Mouse (Mus musculus): Measurements from ENCODE around the gene Irgc1.

The Irgc1 gene

DNA sequence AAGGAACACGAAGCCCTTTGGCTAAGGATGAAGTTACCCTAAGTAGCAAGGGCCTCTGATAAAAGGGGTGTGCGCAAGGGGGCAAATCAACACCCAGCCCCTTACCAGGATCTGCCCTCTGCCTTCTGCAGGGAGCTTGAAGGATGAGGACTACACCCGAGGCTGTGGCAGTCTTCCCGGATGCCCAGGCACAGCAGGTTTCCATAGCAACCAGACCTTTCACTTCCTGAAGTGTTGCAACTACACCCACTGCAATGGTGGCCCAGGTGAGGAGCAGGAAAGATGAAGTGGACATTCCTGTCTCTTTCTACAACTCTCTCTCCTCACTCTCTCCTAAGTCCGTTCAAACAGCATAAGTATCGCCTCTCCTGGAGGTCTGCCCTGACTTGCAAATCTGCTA is 20.3 kb upstream of the Irgc1 start:
- no peak for DNase-seq (ENCODE audit: low spot score in 2 of 2)

DNA sequence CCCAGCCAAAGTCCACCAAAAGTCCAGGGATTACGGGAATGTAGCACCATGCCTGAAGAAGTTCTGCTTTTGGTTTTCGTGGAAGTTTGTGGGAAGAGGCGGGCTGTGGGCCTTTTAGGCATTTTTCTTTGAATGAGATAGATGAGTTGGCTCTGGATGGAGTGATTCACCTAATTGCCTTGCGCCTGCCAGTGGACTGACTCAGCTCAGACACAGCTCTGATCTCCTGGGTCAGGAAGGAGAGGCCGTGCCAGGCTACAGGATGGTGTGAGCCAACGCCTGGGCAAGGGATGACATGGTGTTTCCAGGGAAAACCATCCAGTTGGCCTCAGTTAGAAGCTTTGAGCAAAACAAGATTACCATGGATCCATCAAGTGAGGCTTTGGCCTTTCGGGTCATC is 18.3 kb upstream of the Irgc1 start:
- DNase-seq (ENCODE audit: low spot score in 2 of 2): no peak

DNA sequence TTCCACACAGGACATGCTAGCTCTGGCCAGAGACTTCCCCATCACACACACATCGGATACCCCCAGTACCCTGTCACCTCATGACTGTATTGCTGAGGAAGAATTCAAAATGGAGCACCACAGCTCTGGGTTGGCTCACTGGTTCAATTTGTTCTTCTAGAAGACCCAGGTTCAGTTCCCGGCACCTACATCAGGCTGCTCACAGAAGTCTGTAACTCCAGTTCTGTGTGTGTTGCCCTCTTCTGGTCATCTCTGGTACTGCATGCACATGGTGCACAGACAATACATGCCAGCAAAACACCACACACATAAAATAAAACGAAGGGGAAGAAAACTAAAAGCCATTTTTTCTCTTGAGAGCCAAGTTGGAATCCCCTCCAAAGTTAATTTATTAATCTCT is 17.0 kb upstream of the Irgc1 start:
- DNase-seq (ENCODE audit: low spot score in 2 of 2): peak in 1 of 2 experiments; percentile 28

DNA sequence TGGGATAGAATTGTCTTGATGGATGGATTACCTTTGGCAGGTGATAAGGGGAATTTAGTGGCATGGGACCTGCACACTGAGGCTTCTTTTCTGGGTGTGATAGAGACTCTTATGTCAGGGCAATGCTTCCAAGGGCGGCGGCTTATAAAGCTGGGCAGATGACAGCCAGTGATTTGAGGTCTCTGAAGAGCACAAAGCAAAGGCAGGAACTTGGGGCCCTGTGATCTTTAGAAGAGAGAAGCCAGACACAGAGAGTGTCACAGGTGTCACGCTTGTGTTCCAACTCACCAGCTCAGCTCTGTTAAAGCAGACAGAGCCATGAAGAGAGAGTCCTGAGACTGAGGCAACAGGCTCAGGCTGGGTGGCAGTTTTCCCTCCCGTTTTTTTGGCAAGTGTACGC is 15.8 kb upstream of the Irgc1 start:
- DNase-seq (ENCODE audit: low spot score in 2 of 2): peak in 1 of 2 experiments; percentile 29

DNA sequence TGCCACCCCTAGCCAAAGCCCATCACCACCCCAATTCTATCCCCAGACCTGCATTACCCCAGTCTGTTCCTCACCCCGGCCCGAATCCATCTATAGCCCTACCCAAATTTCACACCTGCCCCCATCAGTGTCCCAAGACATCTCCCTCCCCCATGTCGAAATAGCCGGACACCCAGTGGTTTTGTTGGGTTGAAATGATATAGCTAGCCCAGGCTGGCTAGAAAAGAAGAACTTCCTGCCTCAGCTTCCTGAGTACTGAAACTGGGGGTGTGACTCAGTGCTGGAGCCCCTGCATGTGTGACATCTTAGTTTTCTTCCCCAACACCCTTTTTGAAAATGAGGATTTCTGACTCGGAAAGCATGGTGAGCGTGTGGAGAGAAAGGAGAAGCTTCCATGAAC is 14.7 kb upstream of the Irgc1 start:
- no peak for DNase-seq (ENCODE audit: low spot score in 2 of 2)

DNA sequence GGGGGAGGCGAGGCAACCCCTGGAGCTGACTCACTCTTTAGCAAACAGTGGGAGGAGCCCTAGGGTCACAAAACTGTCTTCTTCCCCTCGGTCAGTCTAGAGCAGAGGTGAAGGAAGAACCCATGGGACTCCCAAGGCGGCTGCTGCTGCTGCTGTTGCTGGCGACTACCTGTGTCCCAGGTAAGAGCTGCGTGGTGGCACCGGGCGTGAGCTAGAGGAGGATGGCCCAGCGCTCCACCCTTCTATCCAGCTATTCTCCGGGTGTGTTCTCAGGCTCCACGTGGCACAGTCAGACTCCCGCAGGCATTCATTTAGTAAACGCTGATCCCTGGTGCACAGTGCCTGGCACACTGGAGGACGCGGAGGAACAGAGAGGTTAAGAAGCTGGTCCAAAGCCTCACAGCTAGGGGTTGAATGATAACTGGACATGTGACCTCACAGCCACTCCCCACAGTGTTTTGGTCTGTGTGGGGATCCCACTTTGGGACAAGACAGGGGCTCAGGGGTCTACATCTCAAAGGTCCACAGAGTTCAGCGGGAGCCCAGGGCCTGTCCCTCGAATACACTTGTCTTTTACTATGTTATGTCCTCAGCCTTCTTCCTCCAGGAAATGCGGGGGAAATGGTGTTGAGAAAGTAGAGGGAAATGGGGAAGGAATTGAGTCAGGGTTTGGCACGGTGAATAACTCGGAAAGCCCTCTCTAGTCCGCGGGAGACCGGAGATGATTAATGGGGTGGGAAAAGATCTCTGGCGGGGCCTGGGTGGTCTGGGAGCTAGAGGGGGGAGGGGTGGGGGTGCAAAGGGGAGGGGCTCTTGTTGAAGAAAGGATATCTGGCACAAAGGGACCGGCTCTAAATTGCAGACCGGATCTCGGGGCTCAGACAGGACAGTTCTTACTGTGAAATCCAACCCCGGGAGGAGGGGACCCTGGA is 10.6 kb upstream of the Irgc1 start, which contains the start of gene Plaur:
Gene Plaur, plus strand, starts transcription at position 97 of the 932 bp plus-strand sequence.
- no peak for DNase-seq (ENCODE audit: low spot score in 2 of 2)

DNA sequence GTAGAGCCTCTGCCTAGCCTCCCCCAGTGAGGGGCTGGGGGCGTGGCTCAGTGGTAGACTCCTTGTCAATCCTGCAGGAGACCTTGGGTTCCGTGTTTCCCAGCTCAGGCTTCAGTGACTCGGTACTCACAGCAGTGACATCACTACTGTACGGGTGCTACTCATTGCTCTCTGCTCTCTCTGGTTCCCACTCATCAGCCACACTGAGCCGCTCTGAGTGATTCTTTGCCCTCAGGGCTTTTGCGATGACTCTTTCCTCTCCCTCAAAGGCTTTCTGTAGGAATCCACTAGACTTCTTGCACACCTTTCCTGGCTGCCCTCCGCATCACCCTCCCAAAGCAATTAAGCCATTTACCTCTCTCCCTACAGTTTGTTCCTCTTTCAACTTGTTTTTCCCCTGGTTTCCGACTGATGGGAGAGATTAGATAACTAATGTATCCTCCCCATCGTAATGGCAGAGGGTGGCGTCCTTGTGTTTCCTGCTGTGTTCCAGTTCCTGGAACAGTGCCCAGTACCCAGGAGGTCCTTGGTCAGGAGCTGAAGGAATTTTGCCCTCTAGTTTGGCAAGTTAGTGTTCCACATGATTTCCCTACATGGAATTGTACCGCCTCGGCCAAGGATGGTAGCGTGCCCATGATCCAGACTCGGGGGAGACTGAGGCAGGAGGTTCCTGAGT is 9.4 kb upstream of the Irgc1 start:
- no peak for DNase-seq (ENCODE audit: low spot score in 2 of 2)

DNA sequence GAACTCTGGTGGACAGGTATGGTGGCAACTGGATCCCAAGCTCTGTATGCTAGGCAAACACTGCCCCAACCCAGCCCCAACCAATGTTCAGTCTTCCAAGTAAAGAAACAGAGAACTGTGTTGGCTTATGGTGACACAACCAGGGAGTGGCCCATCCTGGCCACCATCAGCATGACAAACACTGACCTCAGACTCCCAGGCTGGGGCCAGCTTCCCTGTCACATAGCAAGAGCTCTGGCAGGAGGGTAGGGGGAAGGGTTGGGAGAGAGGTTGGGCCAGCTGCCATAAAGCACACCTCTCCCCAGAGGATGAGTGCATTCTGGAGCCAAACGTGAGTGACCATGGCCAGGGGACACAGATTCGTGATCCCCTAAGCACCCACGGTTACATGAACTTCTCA is 7.7 kb upstream of the Irgc1 start:
- no peak for DNase-seq (ENCODE audit: low spot score in 2 of 2)

DNA sequence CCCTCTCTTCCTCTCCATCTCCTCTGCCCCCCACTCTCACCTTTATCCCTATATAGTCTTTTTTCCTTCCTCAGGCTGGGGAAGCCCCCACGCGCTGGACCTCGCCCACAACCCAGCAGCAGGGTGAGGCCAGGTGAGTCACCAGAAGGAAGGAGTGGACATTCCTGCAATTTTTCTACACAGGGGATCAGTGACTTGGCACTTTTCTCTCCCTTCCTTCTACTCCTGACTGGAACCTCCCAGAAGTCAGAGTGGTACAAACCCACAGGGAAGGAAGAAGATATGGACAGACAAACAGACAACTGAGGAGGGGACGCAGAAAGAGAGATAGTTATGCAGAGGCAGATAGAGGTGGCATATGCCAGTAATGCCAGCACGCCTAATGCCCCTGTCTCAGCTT is 7.3 kb upstream of the Irgc1 start:
- no peak for DNase-seq (ENCODE audit: low spot score in 2 of 2)

DNA sequence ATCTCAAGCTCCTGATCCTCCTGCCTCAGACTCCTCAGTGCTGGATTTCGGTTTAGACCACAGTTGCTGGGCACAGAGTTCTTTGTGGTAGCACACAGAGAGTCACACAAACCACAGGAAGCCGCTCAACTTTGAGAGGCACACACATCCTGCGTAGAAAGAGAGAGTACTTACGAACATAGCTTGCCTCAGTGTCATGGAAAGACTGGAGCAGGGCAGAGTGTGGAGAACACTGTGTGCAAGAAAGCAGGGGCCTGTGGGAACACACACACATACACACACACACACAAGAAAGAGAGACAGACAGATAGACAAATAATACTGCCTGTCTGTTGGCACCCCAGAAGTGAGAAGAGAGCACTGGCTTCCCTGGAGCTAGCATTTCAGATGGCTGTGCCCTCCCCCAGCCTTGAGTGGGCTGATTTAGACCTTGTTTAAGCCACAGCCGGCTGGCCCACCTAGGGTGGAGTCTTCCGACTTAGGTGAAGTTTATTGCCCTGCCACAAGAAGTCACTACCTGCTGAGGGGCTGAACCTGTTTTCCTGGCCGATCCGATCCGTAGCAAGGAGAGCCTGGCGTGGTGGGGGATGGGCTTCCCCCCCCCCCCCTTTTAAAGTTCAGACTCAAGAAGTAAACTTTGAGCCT is 5.8 kb upstream of the Irgc1 start:
- peak; percentile 65 to 69 for DNase-seq (ENCODE audit: low spot score in 2 of 2)

DNA sequence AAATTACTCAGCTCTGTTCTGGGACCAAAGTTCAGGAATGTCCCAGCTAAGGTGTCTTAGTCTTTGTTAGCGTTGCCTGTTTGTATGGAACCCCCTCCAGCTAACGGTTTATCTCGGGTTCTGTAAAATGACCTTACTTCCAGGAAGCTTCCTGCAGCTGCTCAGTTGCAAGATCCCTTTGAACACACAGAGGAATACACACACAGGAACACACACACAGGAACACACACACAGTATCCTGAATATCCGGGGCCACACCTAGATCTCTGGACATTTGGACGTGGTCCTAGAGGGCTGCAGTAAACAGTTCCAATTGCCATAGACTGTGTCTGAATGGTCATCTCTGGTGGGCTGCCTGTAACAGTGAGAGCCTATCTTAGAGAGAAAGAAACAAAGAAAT is 3.6 kb upstream of the Irgc1 start:
- no peak for DNase-seq (ENCODE audit: low spot score in 2 of 2)

DNA sequence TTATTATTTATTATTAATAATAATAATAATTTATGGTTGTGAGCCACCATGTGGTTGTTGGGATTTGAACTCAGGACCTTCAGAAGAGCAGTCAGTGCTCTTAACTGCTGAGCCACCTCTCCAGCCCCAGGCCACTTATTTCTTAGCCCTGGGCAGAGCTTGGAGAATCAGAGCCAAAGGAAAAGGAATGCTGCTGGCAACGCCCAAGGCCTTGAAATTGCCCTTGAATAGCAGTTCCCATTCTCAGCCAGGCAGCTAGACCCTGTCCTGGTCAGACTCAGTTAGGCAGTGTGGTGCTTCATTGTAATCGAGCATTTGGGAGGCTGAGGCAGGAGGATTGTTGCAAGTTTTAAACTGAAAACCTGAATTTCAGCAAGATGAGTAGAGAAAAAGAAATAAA is 2.1 kb upstream of the Irgc1 start:
- DNase-seq (ENCODE audit: low spot score in 2 of 2): no peak

DNA sequence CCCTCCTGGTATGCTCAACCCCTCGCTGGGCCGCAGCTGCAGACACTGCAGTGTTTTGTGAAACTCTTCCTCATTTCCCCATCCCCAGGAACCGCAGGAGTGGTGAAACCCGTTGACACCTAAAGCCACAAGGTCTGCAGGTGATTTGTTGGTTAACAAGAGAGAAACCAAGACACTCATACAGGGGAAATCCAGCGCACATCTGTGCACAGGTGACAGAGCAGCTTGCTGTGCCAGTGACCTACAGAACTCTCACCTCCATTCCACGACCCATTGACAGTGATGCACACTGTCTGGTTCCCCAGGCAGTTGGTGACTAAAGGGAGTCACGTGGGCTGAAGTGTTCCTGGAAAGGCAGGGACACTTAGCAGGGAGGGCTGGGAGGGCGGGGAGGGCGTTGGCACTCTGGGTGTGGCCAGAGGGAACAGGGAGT is 1.5 kb downstream of the Irgc1 start:
- DNase-seq (ENCODE audit: low spot score in 2 of 2): no peak

DNA sequence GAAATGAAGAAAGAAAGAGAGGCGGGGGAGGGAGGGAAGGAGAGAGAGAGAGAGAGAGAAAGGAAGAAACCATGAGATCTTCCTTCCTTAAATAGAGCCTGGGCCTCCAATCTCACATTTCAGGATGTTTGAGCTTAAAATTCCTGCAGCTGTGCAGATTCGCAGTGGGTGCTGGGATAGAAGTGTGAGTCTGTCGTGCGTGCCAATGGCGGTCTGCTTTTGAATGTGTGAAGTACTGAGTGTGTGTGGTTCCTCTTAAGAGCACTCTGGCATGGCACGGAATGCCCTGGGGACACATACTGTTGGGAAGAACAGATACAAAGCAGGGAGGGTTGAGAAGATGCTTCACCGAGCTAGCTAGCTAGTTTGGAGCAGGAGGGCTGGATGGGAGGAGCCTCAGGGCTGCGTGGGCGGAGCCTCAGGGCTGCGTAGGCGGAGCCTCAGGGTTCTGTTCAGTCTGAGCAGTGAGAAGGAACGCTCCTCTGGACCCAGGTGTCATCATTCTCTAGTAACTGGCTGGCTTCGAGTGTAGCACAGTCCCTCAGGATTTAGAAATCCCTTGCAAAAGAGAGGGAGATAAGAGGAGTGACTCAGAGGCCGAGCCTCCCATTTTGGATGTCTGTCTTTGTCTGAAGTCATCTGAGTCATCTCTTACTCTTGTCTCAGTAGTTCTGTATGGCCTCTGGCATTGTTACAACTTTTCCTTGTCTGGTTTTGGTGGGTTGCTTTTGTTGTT is 3.1 kb downstream of the Irgc1 start:
- DNase-seq (ENCODE audit: low spot score in 2 of 2): no peak

DNA sequence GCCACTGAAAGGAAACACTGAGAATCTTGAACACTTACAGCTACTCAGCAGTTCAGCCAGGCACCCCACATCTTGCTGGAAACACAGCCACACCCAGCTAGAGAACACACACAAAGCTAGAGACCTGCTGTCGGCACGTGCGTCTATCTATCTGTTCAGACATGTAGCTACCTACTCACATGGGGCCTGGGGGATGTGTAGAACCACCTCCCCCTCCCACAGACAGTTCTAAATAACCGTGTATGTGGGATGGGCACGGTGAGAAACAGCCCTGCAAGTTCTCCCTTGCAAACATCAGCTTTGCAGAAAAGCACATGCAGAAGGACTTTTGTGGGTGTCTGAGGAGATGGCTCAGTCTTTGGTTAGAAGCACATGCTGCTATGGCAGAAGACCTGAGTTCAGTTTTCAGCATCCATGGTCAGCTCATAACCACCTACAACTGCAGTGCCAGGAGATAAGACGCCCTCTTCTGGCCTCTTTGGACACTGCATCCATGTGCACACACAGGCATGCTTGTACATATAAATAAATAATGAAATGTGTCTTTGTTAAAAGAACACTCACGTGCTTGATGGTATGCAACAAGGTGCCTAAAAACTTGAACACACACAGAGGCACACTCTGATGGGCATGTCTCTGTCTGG is 5.3 kb downstream of the Irgc1 start:
- DNase-seq (ENCODE audit: low spot score in 2 of 2): no peak

DNA sequence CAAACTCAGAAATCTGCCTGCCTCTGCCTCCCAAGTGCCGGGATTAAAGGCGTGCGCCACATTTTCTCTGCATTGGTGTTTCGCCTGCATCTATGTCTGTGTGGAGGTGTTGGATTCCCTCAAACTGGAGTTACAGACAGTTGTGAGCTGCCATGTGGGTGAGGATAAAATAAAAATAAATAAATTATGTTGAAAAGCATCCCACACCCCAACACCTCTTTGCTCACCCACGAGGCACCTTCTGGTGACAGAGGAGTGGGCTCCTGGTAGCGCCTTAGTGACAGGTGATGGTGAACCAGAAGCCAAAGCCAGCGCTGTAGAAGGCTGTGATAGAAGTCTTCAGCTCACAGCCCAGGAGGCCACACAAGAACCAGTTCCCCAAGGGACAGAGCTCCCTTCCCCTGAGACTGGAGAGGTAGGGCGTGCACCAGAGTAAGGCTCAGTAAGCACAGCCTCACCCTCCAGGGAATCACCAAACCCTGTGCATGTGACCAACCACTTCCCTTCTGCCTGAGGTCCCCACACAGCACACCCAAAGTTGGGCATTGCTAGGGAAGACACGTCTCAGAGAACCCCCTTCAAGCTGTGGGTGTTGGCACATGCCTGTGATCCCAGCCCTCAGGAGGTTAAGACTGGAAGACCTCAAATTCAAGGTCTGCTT is 6.7 kb downstream of the Irgc1 start:
- DNase-seq (ENCODE audit: low spot score in 2 of 2): no peak

DNA sequence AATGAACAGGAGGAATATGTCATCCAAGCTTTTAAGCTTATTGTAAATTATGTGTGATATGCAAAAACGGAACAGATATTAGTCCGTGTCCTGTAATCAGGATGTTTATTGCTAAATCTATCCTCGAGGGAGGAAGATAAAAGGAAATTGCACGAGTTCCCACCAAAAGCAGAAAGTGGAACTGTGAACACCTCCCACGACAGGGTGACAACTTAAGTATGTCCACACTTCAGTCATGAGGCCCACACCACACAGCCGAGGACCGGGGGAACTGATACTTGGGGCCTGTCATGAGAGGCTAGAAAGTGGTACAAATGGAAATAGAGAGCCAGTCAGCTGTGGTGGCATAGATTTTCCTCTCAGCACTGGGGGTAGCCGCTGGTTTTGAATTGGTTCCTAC is 9.8 kb downstream of the Irgc1 start:
- DNase-seq (ENCODE audit: low spot score in 2 of 2): no peak

DNA sequence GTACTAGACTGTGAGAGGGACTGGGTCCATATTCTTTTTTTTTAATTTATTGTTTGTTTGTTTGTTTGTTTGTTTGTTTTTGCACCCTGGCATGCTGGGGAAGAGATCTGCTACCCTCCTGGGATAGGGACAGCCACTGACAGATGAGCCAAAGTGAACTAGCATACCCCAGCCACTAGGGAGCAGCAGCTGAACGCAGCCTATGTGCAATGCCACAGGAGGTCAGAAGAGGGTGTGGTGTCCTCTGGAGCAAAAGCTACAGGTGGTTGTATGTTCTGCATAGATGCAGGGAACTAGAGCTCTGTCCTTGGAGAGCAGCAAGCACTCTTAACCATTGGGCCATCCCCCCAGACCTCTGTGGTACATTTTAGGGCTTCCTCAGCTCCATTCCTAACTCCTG is 10.3 kb downstream of the Irgc1 start:
- peak; percentile 68 to 82 for DNase-seq (ENCODE audit: low spot score in 2 of 2)

DNA sequence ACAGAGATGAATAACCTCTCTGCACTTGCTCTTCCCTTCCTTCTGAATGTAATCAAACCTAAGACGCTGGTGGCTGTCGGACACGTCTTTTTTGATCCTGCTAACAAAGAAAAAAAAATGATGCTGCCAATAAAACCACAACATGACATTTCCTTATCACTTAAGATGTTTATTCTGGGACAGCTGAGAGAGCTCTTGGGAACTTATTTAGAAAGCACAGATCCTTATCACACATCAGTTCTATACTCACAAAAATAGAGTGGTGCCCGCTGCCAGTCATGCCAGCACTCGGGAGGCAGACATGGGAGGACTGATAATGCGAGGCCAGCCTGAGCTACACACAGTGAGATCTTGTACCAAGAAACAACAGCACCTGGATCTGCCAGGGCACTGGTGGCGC is 12.2 kb downstream of the Irgc1 start:
- DNase-seq (ENCODE audit: low spot score in 2 of 2): no peak

DNA sequence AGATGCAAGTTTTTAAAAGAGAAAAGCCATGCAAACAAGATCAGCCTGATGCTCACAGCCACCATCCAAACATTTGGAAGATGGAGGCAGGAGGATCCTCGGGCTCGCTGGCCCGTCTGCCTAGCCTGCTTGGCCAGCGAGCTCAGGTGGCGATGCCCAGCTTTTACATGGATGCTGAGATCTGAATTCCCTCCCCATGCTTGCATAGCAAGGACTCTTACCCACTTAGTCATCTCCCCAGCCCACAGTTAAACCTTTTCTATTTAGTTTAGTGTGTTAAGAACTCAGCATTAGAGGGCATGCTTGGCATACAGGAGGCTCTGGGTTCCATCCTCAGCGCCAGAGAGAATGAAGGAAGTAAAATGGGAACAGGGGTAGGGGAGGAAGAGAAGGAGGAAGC is 12.9 kb downstream of the Irgc1 start:
- no peak for DNase-seq (ENCODE audit: low spot score in 2 of 2)

DNA sequence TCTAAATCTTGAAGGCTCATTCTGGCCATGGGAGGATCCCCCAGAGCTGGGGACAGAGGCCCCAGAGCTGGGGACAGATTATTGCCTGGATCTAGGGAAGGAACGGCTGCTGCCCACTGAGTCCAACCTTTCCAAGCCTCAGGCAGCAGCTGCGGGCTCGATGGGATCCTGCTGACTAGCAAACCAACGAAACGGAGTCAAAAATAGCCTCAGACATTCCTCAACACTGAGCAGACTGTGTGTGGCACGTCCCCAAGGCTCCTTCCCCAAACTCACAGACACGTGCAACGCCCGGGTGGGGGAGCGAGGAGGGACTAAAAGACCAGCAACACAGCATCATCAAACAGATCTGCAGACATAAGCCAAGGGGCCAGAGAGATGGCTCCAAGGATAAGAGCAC is 14.1 kb downstream of the Irgc1 start:
- no peak for DNase-seq (ENCODE audit: low spot score in 2 of 2)

Data from thymus, postnatal 10 days (tissue).